Mouse (Mus musculus) embryonic facial prominence, embryonic 14.5 days (tissue): ENCODE measurements at regions not wholly inside any gene's neighbourhood (a gene's known extent, or its start where the extent isn't known, plus 50 kb on each side); places are given as distances from the start of the nearest gene placed in this dataset.

Experiments used
- ATAC-seq: fragments of 200-750 bp; cut with Nextera tagmentation; 2 replicates; pipeline ENCODE4 v1.8.0; 2017; ENCODE audit warnings: low read depth, moderate number of reproducible peaks, moderate TSS enrichment
- DNase-seq: peaks from one replicate; pipeline ENCODE4 v3.0.0-alpha.2; 2015; ENCODE audit warnings: low spot score
- H3K27ac ChIP-seq: fragments of 300-500 bp; sonication (generic); replicated peaks from 2 replicates; pipeline ENCODE4 v1.5.1; 2014; ENCODE audit warnings: low read depth, mild to moderate bottlenecking, low read length, moderate library complexity
- H3K27me3 ChIP-seq: fragments of 300-500 bp; sonication (generic); replicated peaks from 2 replicates; pipeline ENCODE4 v1.6.1; 2014; ENCODE audit warnings: low read length; ENCODE audit not compliant: control insufficient read depth, insufficient read depth
- H3K36me3 ChIP-seq: fragments of 300-500 bp; sonication (generic); 2 replicates; pipeline ENCODE4 v1.6.1; 2014; ENCODE audit warnings: low read length, mixed read lengths; ENCODE audit not compliant: control insufficient read depth, insufficient read depth
- H3K4me1 ChIP-seq: fragments of 300-500 bp; sonication (generic); 2 replicates; pipeline ENCODE4 v1.6.1; 2014; ENCODE audit warnings: antibody characterized with exemption, low read length; ENCODE audit not compliant: control insufficient read depth, insufficient read depth
- H3K4me2 ChIP-seq: fragments of 300-500 bp; sonication (generic); 2 replicates; pipeline ENCODE4 v1.6.1; 2014; ENCODE audit warnings: low read depth, mild to moderate bottlenecking, low read length, moderate library complexity, mixed read lengths
- H3K4me3 ChIP-seq: fragments of 300-500 bp; sonication (generic); 2 replicates; pipeline ENCODE4 v1.5.1; 2014; ENCODE audit warnings: low read depth, mild to moderate bottlenecking, low read length
- H3K9ac ChIP-seq: fragments of 300-500 bp; sonication (generic); 2 replicates; pipeline ENCODE4 v1.6.1; 2014; ENCODE audit warnings: low read depth, mild to moderate bottlenecking, low read length, moderate library complexity, mixed read lengths
- H3K9me3 ChIP-seq: fragments of 300-500 bp; sonication (generic); 2 replicates; pipeline ENCODE4 v1.6.1; 2016; ENCODE audit warnings: low read length; ENCODE audit not compliant: control insufficient read depth
- WGBS: fragments of 180-500 bp; shearing (Covaris S2); extraction: QIAGEN DNeasy Blood & Tissue Kit; methylation state at CpG from one replicate; pipeline ENCODE4 v1.1.7; 2014; 5-methylcytosine and 5-hydroxymethylcytosine counted together

- no peak for ATAC-seq
- WGBS = 2% methylated on average over 1 of the region's 1 CpGs
These were observed 52.4 kb upstream of the Ankef1 start for GRCm38 (mm10) chr2:136449265-136449664.

More at GRCm38 (mm10) chr2:136449265-136449664, 52.4 kb upstream of the Ankef1 start:
- Histone ChIP-seq H3K9ac (no peak overlapping the region), H3K27ac (no peak overlapping the region), H3K9me3 (no peaks in the 10 kb centered on the region), H3K4me2 (no peak overlapping the region), H3K27me3 (no peaks in the 10 kb centered on the region), H3K4me3 (no peak overlapping the region), H3K4me1 (no peaks in the 10 kb centered on the region), H3K36me3 (no peaks in the 10 kb centered on the region)
- peak; percentile 33 for DNase-seq
